ENCODE assay signal across 8 mouse cellular contexts in genomic region chr11:120086702-120087152, GRCm38 (mm10). TPM values are rescaled to one million over a fixed set of nuclear protein-coding genes. Genes with fewer than 3 reads are reported as not detected.
DNase-seq lines count a peak whose midpoint lies in the region; ATAC-seq and TF ChIP-seq lines count a peak whose summit lies in the region.

Gene Cep131, minus strand, starts transcription at chr11:120086827.

- peak; percentile 17; the same call in 1 of the 2 replicates for TF ChIP-seq POLR2A in lung, adult 2 months (IDR thresholded peaks at IDR 0.05; ENCODE audit: borderline replicate concordance, extremely low read depth, low read depth, low read length)

- peak within 1 kb of the TSS; percentile 94 for H3K4me2 ChIP-seq in forebrain, embryonic 15.5 days (replicated peaks)

- no peaks in the 10 kb centered on the region for H3K27me3 ChIP-seq in forebrain, embryonic 15.5 days

- H3K36me3 ChIP-seq in ES-E14 (ENCODE audit: control insufficient read depth, insufficient read depth, low read length, poor library complexity, severe bottlenecking), result peaks cover 14% of the 10 kb centered on the region; the same call in 1 of the 2 replicates
- peaks cover 22% of the 10 kb centered on the region for H3K36me3 ChIP-seq in forebrain, embryonic 15.5 days

- ATAC-seq in forebrain, embryonic 15.5 days (replicated peaks), result peak; percentile 99
- peak; percentile 97 for ATAC-seq in neutrophil, adult 5-6 weeks (ENCODE audit: extremely low read depth, insufficient number of reproducible peaks, low FRiP score, poor library complexity, severe bottlenecking)

- H3K4me1 ChIP-seq in ES-E14 (ENCODE audit: control insufficient read depth in 2 of 2, insufficient read depth in 2 of 2, low read length in 2 of 2, poor library complexity in 1 of 2), result peaks cover 4 to 11% of the 10 kb centered on the region in 2 experiments; a peak in 3 of 4 replicates
- H3K4me1 ChIP-seq in forebrain, embryonic 15.5 days, result peaks cover 15% of the 10 kb centered on the region
- H3K4me1 ChIP-seq in lung, adult 2 months (ENCODE audit: control insufficient read depth, insufficient read depth, low read length), result peaks cover 5% of the 10 kb centered on the region; the same call in 1 of the 2 replicates

- no peak within 1 kb of the TSS for H3K27ac ChIP-seq in ES-E14 (ENCODE audit: insufficient read depth, low read depth, low read length, poor library complexity, severe bottlenecking)
- peak within 1 kb of the TSS; percentile 80 for H3K27ac ChIP-seq in forebrain, embryonic 15.5 days (replicated peaks)

- H3K9ac ChIP-seq in ES-E14 (ENCODE audit: insufficient read depth, low read depth, low read length, poor library complexity, severe bottlenecking), result peak within 1 kb of the TSS; percentile 88
- peak within 1 kb of the TSS; percentile 95 for H3K9ac ChIP-seq in forebrain, embryonic 15.5 days (replicated peaks)

- intact Hi-C loops in heart, postnatal 25 days (cut with DNase I), result loop anchor here (10.0 kb wide), 1 partner anchor 142 kb away; the partner anchor contains the start of gene Baiap2

- no peaks in the 10 kb centered on the region for H3K9me3 ChIP-seq in ES-E14 (ENCODE audit: control insufficient read depth, insufficient read depth, low read depth, low read length)
- H3K9me3 ChIP-seq in forebrain, embryonic 15.5 days, result no peaks in the 10 kb centered on the region

- DNase-seq in ES-E14 (ENCODE audit: low read depth, low spot score), result peak; percentile 96
- DNase-seq in cerebellum, adult 11-12 months, result peak; percentile 98
- DNase-seq in heart, postnatal 25 days (ENCODE audit: low spot score), result peak; percentile 97
- DNase-seq in layer of hippocampus, adult 18-20 months (ENCODE audit: low spot score in 2 of 2), result peak; percentile 96 to 98
- peak; percentile 99 for DNase-seq in lung, adult 2 months
- peak; percentile 96 to 97 for DNase-seq in thymus, adult 18-20 months

- TF ChIP-seq CTCF in lung, adult 2 months (IDR thresholded peaks at IDR 0.05; ENCODE audit: insufficient read depth, low read length), result no peak

- WGBS in forebrain, embryonic 15.5 days, result under 1% methylated on average over 35 of the region's 42 CpGs
- under 1% methylated on average over 42 of the region's 42 CpGs for WGBS in lung, adult 2 months

- H3K4me3 ChIP-seq in ES-E14 (ENCODE audit: insufficient read depth in 1 of 2, low read depth in 1 of 2, low read length in 2 of 2, poor library complexity in 1 of 2, severe bottlenecking in 1 of 2), result peak within 1 kb of the TSS; percentile 88 to 94
- peak within 1 kb of the TSS; percentile 82 for H3K4me3 ChIP-seq in forebrain, embryonic 15.5 days
- peak within 1 kb of the TSS; percentile 78 for H3K4me3 ChIP-seq in lung, adult 2 months (replicated peaks; ENCODE audit: extremely low read depth, low read depth, low read length)

- in situ Hi-C loops in ES-E14 (cut with MboI; ENCODE audit: low sequenced_read_pairs in 2 of 2, unreplicated experiment in 2 of 2), result no loop called here

TF ChIP-seq in ES-E14, 5 proteins besides CTCF, POLR2A, EP300 and RAD21:
- TF ChIP-seq ZNF384 (IDR thresholded peaks at IDR 0.05; ENCODE audit: low read depth, low read length), result no peak
- TF ChIP-seq CHD2 (IDR thresholded peaks at IDR 0.05; ENCODE audit: low read depth, low read length), result peak; percentile 86
- no peak for TF ChIP-seq ZC3H11A (IDR thresholded peaks at IDR 0.05; ENCODE audit: borderline replicate concordance, low read depth, low read length)

RNA-seq across cellular contexts. Expression of gene Cep131, which starts in this region (rescaled TPM):
- 24.0 and 43.4 TPM in 2 replicates for total RNA-seq in ES-E14 (2012; rRNA removed)
- polyA plus RNA-seq in forebrain, embryonic 15.5 days (2015; fragmentation: Nextera tagmentation; extraction: Ambion mirVana), result 34.6 and 35.0 TPM in 2 replicates
- total RNA-seq in heart, postnatal 25 days (2021), result 1 to 10 TPM; 9.3 to 9.7 TPM
- total RNA-seq in layer of hippocampus, adult 18-20 months (2021), result 10 to 100 TPM; 31.7 to 32.5 TPM
- 8.5 and 9.2 TPM in 2 replicates for polyA plus RNA-seq in lung, adult 2 months (2012; rRNA removed)
- 6.3 and 12.6 TPM in 2 replicates for total RNA-seq in neutrophil, adult 5-6 weeks (2017)
